In the genomic region with DNA sequence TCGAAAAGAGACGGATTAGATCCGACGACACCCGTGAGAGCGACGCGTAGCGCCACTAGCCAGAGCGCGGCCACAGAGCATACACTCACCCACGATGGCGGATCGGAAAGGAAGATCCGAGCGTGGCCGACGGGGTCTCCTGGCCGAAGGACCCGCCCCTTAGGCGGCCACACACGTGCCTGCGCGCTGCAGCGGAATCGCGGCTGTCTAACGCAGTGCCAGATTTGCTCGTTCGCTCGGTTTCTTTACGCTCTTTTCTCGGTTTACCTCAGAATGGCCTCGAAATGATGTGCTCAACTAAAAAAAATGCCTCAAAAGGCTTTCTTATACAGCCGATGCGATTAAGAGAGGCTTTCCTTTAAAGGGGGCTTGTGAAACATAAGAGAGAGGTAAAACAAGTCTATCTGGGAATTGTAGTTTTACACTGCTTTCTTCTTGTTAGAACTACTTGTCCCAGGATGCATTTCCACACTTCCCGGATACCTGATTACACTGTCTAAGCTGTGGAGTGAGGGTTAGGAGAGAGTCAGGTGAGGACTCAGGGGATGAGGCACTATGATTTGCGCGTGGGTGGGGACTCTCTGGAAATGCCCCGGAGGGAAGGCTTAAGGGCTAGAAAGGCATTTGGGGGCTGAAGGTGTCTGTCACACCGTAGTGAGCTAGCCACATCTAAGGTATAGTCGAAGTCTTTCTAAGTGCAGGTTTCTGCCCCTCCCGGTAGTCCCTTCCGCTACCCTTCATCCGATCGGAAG, we compare ENCODE assay signal across 8 mouse cellular contexts. TPM values are rescaled to one million over a fixed set of nuclear protein-coding genes. Genes with fewer than 3 reads are reported as not detected.
DNase-seq lines count a peak whose midpoint lies in the region; ATAC-seq and TF ChIP-seq lines count a peak whose summit lies in the region.

A gene (plus strand): TSS at position 199 of the 752 bp plus-strand sequence.
A gene (minus strand): TSS at position 358 of the 752 bp plus-strand sequence.

- TF ChIP-seq POLR2A in bone marrow macrophage, adult 2 months (IDR thresholded peaks at IDR 0.05; ENCODE audit: borderline replicate concordance, low read depth, low read length) = no peak; the same call in 1 of the 2 replicates
- TF ChIP-seq POLR2A in embryonic fibroblast, embryonic 13.5 days (IDR thresholded peaks at IDR 0.05; ENCODE audit: low read depth, low read length) = peak; percentile 94

- H3K36me3 ChIP-seq in kidney, embryonic 14.5 days (ENCODE audit: control insufficient read depth, insufficient read depth, low read length) = peaks cover 31% of the 10 kb centered on the region
- H3K36me3 ChIP-seq in limb, embryonic 15.5 days = peaks cover 23% of the 10 kb centered on the region

- H3K27ac ChIP-seq in bone marrow macrophage, adult 2 months (ENCODE audit: insufficient read depth, low read depth, low read length) = peak within 1 kb of the TSS; percentile 88
- peak within 1 kb of the TSS; percentile 93 for H3K27ac ChIP-seq in embryonic fibroblast, embryonic 13.5 days (ENCODE audit: insufficient read depth, low read length)
- H3K27ac ChIP-seq in kidney, embryonic 14.5 days (ENCODE audit: low read depth, low read length) = peak within 1 kb of the TSS; percentile 75
- H3K27ac ChIP-seq in limb, embryonic 15.5 days = peak within 1 kb of the TSS; percentile 93

- H3K27me3 ChIP-seq in kidney, embryonic 14.5 days (ENCODE audit: control insufficient read depth, insufficient read depth, low read length) = no peaks in the 10 kb centered on the region
- no peaks in the 10 kb centered on the region for H3K27me3 ChIP-seq in limb, embryonic 15.5 days

- peak; percentile 96 for DNase-seq in A20 (ENCODE audit: low read depth, low spot score)
- DNase-seq in heart, adult 9 months (ENCODE audit: low spot score in 2 of 2) = peak; percentile 87 to 94
- DNase-seq in monocyte, adult 2 months (ENCODE audit: low read depth in 1 of 2, low spot score in 2 of 2) = peak; percentile 76 to 91
- peak; percentile 89 to 92 for DNase-seq in spleen, postnatal 36 days (ENCODE audit: low spot score in 2 of 2)

- peak within 1 kb of the TSS; percentile 94 for H3K9ac ChIP-seq in kidney, embryonic 14.5 days (ENCODE audit: low read depth, low read length)
- peak within 1 kb of the TSS; percentile 92 for H3K9ac ChIP-seq in limb, embryonic 15.5 days

- no peaks in the 10 kb centered on the region for H3K9me3 ChIP-seq in kidney, embryonic 14.5 days (ENCODE audit: control insufficient read depth, low read length)
- no peaks in the 10 kb centered on the region for H3K9me3 ChIP-seq in limb, embryonic 15.5 days

- H3K4me3 ChIP-seq in bone marrow macrophage, adult 2 months (ENCODE audit: insufficient read depth, low read length) = peak within 1 kb of the TSS; percentile 81
- peak within 1 kb of the TSS; percentile 100 for H3K4me3 ChIP-seq in embryonic fibroblast, embryonic 13.5 days (ENCODE audit: insufficient read depth, low read length)
- H3K4me3 ChIP-seq in kidney, embryonic 14.5 days (ENCODE audit: low read length) = peak within 1 kb of the TSS; percentile 89
- peak within 1 kb of the TSS; percentile 75 for H3K4me3 ChIP-seq in limb, embryonic 15.5 days

- peaks cover 11% of the 10 kb centered on the region for H3K4me1 ChIP-seq in bone marrow macrophage, adult 2 months (ENCODE audit: control insufficient read depth, insufficient read depth, low read length)
- peaks cover 3% of the 10 kb centered on the region; the same call in 1 of the 2 replicates for H3K4me1 ChIP-seq in embryonic fibroblast, embryonic 13.5 days (ENCODE audit: control insufficient read depth, insufficient read depth, low read length)
- peaks cover 8% of the 10 kb centered on the region; the same call in 1 of the 2 replicates for H3K4me1 ChIP-seq in kidney, embryonic 14.5 days (ENCODE audit: control insufficient read depth, insufficient read depth, low read length)
- peaks cover 7% of the 10 kb centered on the region for H3K4me1 ChIP-seq in limb, embryonic 15.5 days

- under 1% methylated on average over 46 of the region's 46 CpGs for WGBS in kidney, embryonic 14.5 days
- 1% methylated on average over 46 of the region's 46 CpGs for WGBS in limb, embryonic 15.5 days

- TF ChIP-seq CTCF in bone marrow macrophage, adult 2 months (IDR thresholded peaks at IDR 0.05; ENCODE audit: low read depth, low read length) = 0 out of 2 replicates have a peak, but pooled peaks have one; percentile 9
- no peak for TF ChIP-seq CTCF in embryonic fibroblast, embryonic 13.5 days (IDR thresholded peaks at IDR 0.05; ENCODE audit: borderline replicate concordance, insufficient read depth, low read length)

- peak within 1 kb of the TSS; percentile 74 for H3K4me2 ChIP-seq in kidney, embryonic 14.5 days (replicated peaks; ENCODE audit: low read depth, low read length)
- peak within 1 kb of the TSS; percentile 55 for H3K4me2 ChIP-seq in limb, embryonic 15.5 days

- ATAC-seq in kidney, embryonic 14.5 days (ENCODE audit: low FRiP score, low TSS enrichment) = peak; percentile 97
- ATAC-seq in limb, embryonic 15.5 days (ENCODE audit: insufficient number of reproducible peaks, low FRiP score, low TSS enrichment, low read depth) = peak; percentile 96

RNA-seq across cellular contexts. Expression of the first gene that starts in this region (rescaled TPM):
- 1.2 TPM in 1 of 2 replicates, not detected in the other for polyA plus RNA-seq in bone marrow macrophage, adult 2 months (2012; ENCODE audit: insufficient read depth, insufficient read length, missing spikeins)
- polyA plus RNA-seq in embryonic fibroblast, embryonic 13.5 days (2011; ENCODE audit: insufficient read length, low read depth, missing spikeins) = 0.49 TPM in 1 of 2 replicates, not detected in the other
- polyA plus RNA-seq in kidney, embryonic 14.5 days (2014; fragmentation: Nextera tagmentation; extraction: Ambion mirVana) = 0.27 and 0.53 TPM in 2 replicates
- 0.17 and 0.41 TPM in 2 replicates for polyA plus RNA-seq in limb, embryonic 15.5 days (2015; fragmentation: Nextera tagmentation; extraction: Ambion mirVana)

RNA-seq across cellular contexts. Expression of the second gene that starts in this region (rescaled TPM):
- polyA plus RNA-seq in bone marrow macrophage, adult 2 months (2012; ENCODE audit: insufficient read depth, insufficient read length, missing spikeins) = 2,179 and 2,314 TPM in 2 replicates
- 1,861 and 1,959 TPM in 2 replicates for polyA plus RNA-seq in embryonic fibroblast, embryonic 13.5 days (2011; ENCODE audit: insufficient read length, low read depth, missing spikeins)
- 1,394 and 1,989 TPM in 2 replicates for polyA plus RNA-seq in kidney, embryonic 14.5 days (2014; fragmentation: Nextera tagmentation; extraction: Ambion mirVana)
- polyA plus RNA-seq in limb, embryonic 15.5 days (2015; fragmentation: Nextera tagmentation; extraction: Ambion mirVana) = 921 and 1,161 TPM in 2 replicates

Comparison
In these comparisons a context has a peak if more than half of its experiments do, and no peak if none do; other contexts are left out.
1. Peak in every context shown above with its lines: DNase-seq, ATAC-seq, H3K4me3 ChIP-seq and H3K27ac ChIP-seq.